Mouse (Mus musculus) thymus, adult 2 months (tissue): ENCODE results near the gene Ctbp2.

Source experiments
- CTCF ChIP-seq: fragments of 200-500 bp; IDR thresholded peaks from 2 replicates; pipeline ENCODE4 v1.5.1; 2012; ENCODE audit warnings: mild to moderate bottlenecking, control low read depth, low read length, moderate library complexity, borderline replicate concordance; ENCODE audit not compliant: control insufficient read depth, poor library complexity, insufficient read depth; ENCODE audit errors: extremely low read depth
- POLR2A ChIP-seq: fragments of 200-500 bp; IDR thresholded peaks from 2 replicates; pipeline ENCODE4 v1.6.1; 2012; ENCODE audit warnings: mild to moderate bottlenecking, low read length, control low read depth, moderate library complexity; ENCODE audit not compliant: control insufficient read depth, poor library complexity, insufficient read depth; ENCODE audit errors: extremely low read depth

- TF ChIP-seq CTCF (no peak), POLR2A (no peak)
Measured at GRCm38 (mm10) chr7:133018961-133019360, 105.2 kb downstream of the Ctbp2 start.
